Comparison of ENCODE assay signal across 8 mouse cellular contexts in the genomic region with DNA sequence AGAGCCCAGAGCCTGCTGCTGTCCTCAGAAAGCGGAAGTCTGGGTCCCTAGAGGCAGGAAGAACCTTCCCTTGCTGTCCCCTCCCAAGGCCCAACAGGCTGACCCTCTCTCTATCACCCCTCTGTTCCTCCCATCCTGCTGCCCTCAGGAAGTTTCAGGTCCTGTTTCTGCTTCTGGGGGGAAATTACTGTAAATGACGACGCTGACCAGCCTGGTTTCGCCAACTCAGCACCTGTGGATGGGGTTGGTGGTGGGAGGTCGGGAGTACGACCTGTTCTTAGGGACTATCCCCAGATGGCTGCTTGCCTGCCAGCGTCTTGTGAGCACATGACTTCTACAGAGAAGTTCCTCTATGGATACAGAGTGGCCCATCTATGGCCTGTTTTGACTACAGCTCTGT. TPM values are rescaled to one million over a fixed set of nuclear protein-coding genes. Genes with fewer than 3 reads are reported as not detected.
DNase-seq lines count a peak whose midpoint lies in the region; ATAC-seq lines count a peak whose summit lies in the region.

A gene (minus strand): TSS at position 87 of the 400 bp plus-strand sequence.

- H3K4me2 ChIP-seq in intestine, embryonic 15.5 days (replicated peaks) = no peak within 1 kb of the TSS
- no peak within 1 kb of the TSS for H3K4me2 ChIP-seq in liver, embryonic 13.5 days

- no peak within 1 kb of the TSS for H3K27ac ChIP-seq in intestine, embryonic 15.5 days
- H3K27ac ChIP-seq in liver, embryonic 13.5 days = no peak within 1 kb of the TSS; the same call in 1 of the 2 replicates

- H3K9me3 ChIP-seq in intestine, embryonic 15.5 days = no peaks in the 10 kb centered on the region
- no peaks in the 10 kb centered on the region for H3K9me3 ChIP-seq in liver, embryonic 13.5 days (replicated peaks)

- no peak for DNase-seq in frontal cortex, adult 2 months (ENCODE audit: extremely low spot score in 1 of 2, low spot score in 1 of 2)
- no peak for DNase-seq in frontal cortex, postnatal 10 days (ENCODE audit: low spot score in 2 of 2)
- DNase-seq in adrenal gland, postnatal 4 days (ENCODE audit: low spot score in 2 of 2) = no peak
- DNase-seq in gonadal fat pad, adult 2 months (ENCODE audit: low read depth) = no peak
- DNase-seq in liver, embryonic 13.5 days = no peak
- no peak for DNase-seq in urinary bladder, postnatal 25 days (ENCODE audit: low spot score)
- DNase-seq in right cerebral cortex, postnatal 25 days = no peak

- no peak within 1 kb of the TSS for H3K9ac ChIP-seq in intestine, embryonic 15.5 days
- H3K9ac ChIP-seq in liver, embryonic 13.5 days = no peak within 1 kb of the TSS

- WGBS in intestine, embryonic 15.5 days = 76% methylated on average over 7 of the region's 7 CpGs
- WGBS in liver, embryonic 13.5 days (ENCODE audit: insufficient replicate concordance) = 39% methylated on average over 7 of the region's 7 CpGs

- H3K4me3 ChIP-seq in intestine, embryonic 15.5 days (replicated peaks) = no peak within 1 kb of the TSS
- 0 out of 2 replicates have a peak within 1 kb of the TSS, but pooled peaks have one; percentile 7 for H3K4me3 ChIP-seq in liver, embryonic 13.5 days (replicated peaks)

- no peaks in the 10 kb centered on the region for H3K4me1 ChIP-seq in intestine, embryonic 15.5 days (replicated peaks)
- H3K4me1 ChIP-seq in liver, embryonic 13.5 days (replicated peaks) = no peaks in the 10 kb centered on the region

- H3K27me3 ChIP-seq in intestine, embryonic 15.5 days (replicated peaks) = no peaks in the 10 kb centered on the region
- no peaks in the 10 kb centered on the region for H3K27me3 ChIP-seq in liver, embryonic 13.5 days

- no peaks in the 10 kb centered on the region for H3K36me3 ChIP-seq in intestine, embryonic 15.5 days
- H3K36me3 ChIP-seq in liver, embryonic 13.5 days = no peaks in the 10 kb centered on the region

- ATAC-seq in intestine, embryonic 15.5 days = no peak
- 0 out of 2 replicates have a peak, but pooled peaks have one; percentile 15 for ATAC-seq in liver, embryonic 13.5 days (ENCODE audit: low read depth)

RNA-seq across cellular contexts. Expression of the gene that starts here (rescaled TPM):
- polyA plus RNA-seq in frontal cortex, adult 2 months (2012; rRNA removed) = 100 and 129 TPM in 2 replicates
- total RNA-seq in adrenal gland, postnatal 4 days (2021) = 10 to 100 TPM; 47.0 to 59.8 TPM
- polyA plus RNA-seq in gonadal fat pad, adult 2 months (2012; rRNA removed) = 134 and 203 TPM in 2 replicates
- 67.2 and 68.8 TPM in 2 replicates for polyA plus RNA-seq in intestine, embryonic 15.5 days (2015; fragmentation: Nextera tagmentation; extraction: Ambion mirVana)
- 67.4 and 70.9 TPM in 2 replicates for polyA plus RNA-seq in liver, embryonic 13.5 days (2015; fragmentation: Nextera tagmentation; extraction: Ambion mirVana)
